Mouse (Mus musculus) kidney, adult 2 months (tissue): Measurements from ENCODE around the gene Ehd1. TPM values are rescaled to one million over a fixed set of nuclear protein-coding genes. Genes with fewer than 3 reads are reported as not detected.
A peak's percentile ranks its signal among the peaks of the same experiment; 100 is the strongest.
"Not testable (repeated sequence)": the region's sequence is repeated elsewhere in the genome, so short reads cannot be mapped to it uniquely, and the experiment has no call there.

Experiments used
- DNase-seq: peaks from one replicate; pipeline ENCODE4 v3.0.0; 2021
- H3K27ac ChIP-seq: fragments of 200-500 bp; 2 replicates; pipeline ENCODE4 v1.5.1; 2012; ENCODE audit warnings: low read depth, low read length, control low read depth, inconsistent platforms; ENCODE audit not compliant: insufficient read depth
- H3K27me3 ChIP-seq: fragments of 200-500 bp; replicated peaks from 2 replicates; pipeline ENCODE4 v1.6.1; 2012; ENCODE audit warnings: mild to moderate bottlenecking, moderate library complexity, low read length, inconsistent platforms; ENCODE audit not compliant: control insufficient read depth, insufficient read depth
- H3K36me3 ChIP-seq: fragments of 200-500 bp; 2 replicates; pipeline ENCODE4 v1.6.1; 2012; ENCODE audit warnings: mild to moderate bottlenecking, moderate library complexity, low read length, inconsistent platforms; ENCODE audit not compliant: control insufficient read depth, insufficient read depth
- H3K4me1 ChIP-seq: fragments of 200-500 bp; 2 replicates; pipeline ENCODE4 v1.6.1; 2011; ENCODE audit warnings: low read length; ENCODE audit not compliant: control insufficient read depth, insufficient read depth
- H3K4me3 ChIP-seq: fragments of 200-500 bp; 2 replicates; pipeline ENCODE4 v1.5.1; 2011; ENCODE audit warnings: mild to moderate bottlenecking, low read depth, low read length, control low read depth; ENCODE audit not compliant: insufficient read depth
- CTCF ChIP-seq: fragments of 200-500 bp; conservative IDR thresholded peaks from 2 replicates; pipeline ENCODE4 v1.5.1; 2011; ENCODE audit warnings: low read depth, mild to moderate bottlenecking, control low read depth, low read length, moderate library complexity, mixed read lengths; ENCODE audit not compliant: insufficient read depth, insufficient read length
- POLR2A ChIP-seq: fragments of 200-500 bp; IDR thresholded peaks from one replicate; pipeline ENCODE4 v1.6.1; 2011; ENCODE audit warnings: low read depth, low read length, control low read depth
- WGBS: fragments of 180-500 bp; shearing (Covaris S2); methylation state at CpG from one replicate; pipeline ENCODE4 v1.1.7; 2018; 5-methylcytosine and 5-hydroxymethylcytosine counted together
- polyA plus RNA-seq: library from polyadenylated mRNA; depleted of rRNA; stranded (reverse); fragments of >200 nt; gene quantifications from 2 replicates; pipeline ENCODE4 v1.2.3, GENCODE M21; 2012

The Ehd1 gene
- polyA plus RNA-seq, 1 experiment = 224 TPM

- H3K27me3 ChIP-seq = no peaks in the 10 kb centered on the region
- TF ChIP-seq CTCF = no peak
- no peak for TF ChIP-seq POLR2A
- WGBS = 56% methylated on average over 13 of the region's 13 CpGs
- H3K4me1 ChIP-seq = peaks cover 47% of the 10 kb centered on the region
- no peak for DNase-seq
- H3K36me3 ChIP-seq = no peaks in the 10 kb centered on the region
- no peak overlapping the region for H3K27ac ChIP-seq
- H3K4me3 ChIP-seq = no peak overlapping the region
These were observed 11.8 kb downstream of the Ehd1 start for GRCm38 (mm10) chr19:6288236-6288894.

GRCm38 (mm10) chr19:6289696-6290238 is 13.2 kb downstream of the Ehd1 start:
- Histone ChIP-seq H3K27me3 (no peaks in the 10 kb centered on the region), H3K27ac (no peak overlapping the region; the same call in 1 of the 2 replicates), H3K4me1 (peaks cover 47% of the 10 kb centered on the region), H3K4me3 (no peak overlapping the region), H3K36me3 (no peaks in the 10 kb centered on the region)
- TF ChIP-seq POLR2A (no peak), CTCF (no peak)
- DNase-seq = no peak
- WGBS = 93% methylated on average over 14 of the region's 14 CpGs

- H3K4me1 ChIP-seq = peaks cover 42% of the 10 kb centered on the region
- H3K36me3 ChIP-seq, H3K27me3 ChIP-seq, H3K4me3 ChIP-seq: not testable (repeated sequence)
- DNase-seq = peak; percentile 69
- 59% methylated on average over 6 of the region's 6 CpGs for WGBS
- H3K27ac ChIP-seq = peak overlapping the region; percentile 97
These were observed 14.2 kb downstream of the Ehd1 start for GRCm38 (mm10) chr19:6290720-6291116.

- Histone ChIP-seq H3K27me3 (no peaks in the 10 kb centered on the region), H3K4me1 (peaks cover 36% of the 10 kb centered on the region), H3K36me3 (no peaks in the 10 kb centered on the region), H3K4me3 (no peak overlapping the region), H3K27ac (peak overlapping the region; percentile 97)
- TF ChIP-seq CTCF (0 out of 2 replicates have a peak, but pooled peaks have one; percentile 7), POLR2A (peak; percentile 8)
- WGBS = 39% methylated on average over 10 of the region's 10 CpGs
- DNase-seq = peak; percentile 92
These were observed 14.7 kb downstream of the Ehd1 start for GRCm38 (mm10) chr19:6291117-6291781.

- H3K36me3 ChIP-seq = no peaks in the 10 kb centered on the region
- no peak overlapping the region for H3K4me3 ChIP-seq
- TF ChIP-seq CTCF = no peak
- no peak for TF ChIP-seq POLR2A
- DNase-seq = no peak
- 62% methylated on average over 5 of the region's 5 CpGs for WGBS
- H3K27ac ChIP-seq = peak overlapping the region; percentile 97
- H3K27me3 ChIP-seq = no peaks in the 10 kb centered on the region
- H3K4me1 ChIP-seq = peaks cover 29% of the 10 kb centered on the region; the same call in 1 of the 2 replicates
These were observed 15.7 kb downstream of the Ehd1 start for GRCm38 (mm10) chr19:6292262-6292661.

- TF ChIP-seq CTCF (no peak), POLR2A (no peak)
- DNase-seq = no peak
- 80% methylated on average over 17 of the region's 17 CpGs for WGBS
- no peak overlapping the region for H3K4me3 ChIP-seq
- no peak overlapping the region for H3K27ac ChIP-seq
- H3K4me1 ChIP-seq = peaks cover 30% of the 10 kb centered on the region; the same call in 1 of the 2 replicates
- H3K27me3 ChIP-seq = no peaks in the 10 kb centered on the region
- 0 out of 2 replicates have a peak, but pooled peaks cover 2% of the 10 kb centered on the region for H3K36me3 ChIP-seq
These were observed 17.8 kb downstream of the Ehd1 start for GRCm38 (mm10) chr19:6294301-6294700.

GRCm38 (mm10) chr19:6296551-6297210 is 20.2 kb downstream of the Ehd1 start:
- H3K4me3 ChIP-seq = no peak overlapping the region
- H3K4me1 ChIP-seq = peaks cover 16% of the 10 kb centered on the region; the same call in 1 of the 2 replicates
- no peak overlapping the region for H3K27ac ChIP-seq
- no peak for DNase-seq
- H3K27me3 ChIP-seq = no peaks in the 10 kb centered on the region
- no peak for TF ChIP-seq CTCF
- no peak for TF ChIP-seq POLR2A
- 0 out of 2 replicates have a peak, but pooled peaks cover 2% of the 10 kb centered on the region for H3K36me3 ChIP-seq
- WGBS = 83% methylated on average over 5 of the region's 5 CpGs
